Mouse (Mus musculus) limb, embryonic 13.5 days (tissue): ENCODE data around the gene 1700029H14Rik. TPM values are rescaled to one million over a fixed set of nuclear protein-coding genes. Genes with fewer than 3 reads are reported as not detected.

ENCODE experiments used
- polyA plus RNA-seq: library from polyadenylated mRNA; unstranded; fragments of >200 nt; fragmentation: Nextera tagmentation; extraction: Ambion mirVana; gene quantifications from 2 replicates; pipeline ENCODE4 v1.2.1, GENCODE M21; 2015

1700029H14Rik gene
- polyA plus RNA-seq, 1 experiment from 2014 or later, result not detected

Other genes starting within 250 kb of the 1700029H14Rik start
- gene Tfdp1, start 223.7 kb downstream of the 1700029H14Rik start, polyA plus RNA-seq, result 157 and 161 TPM in 2 replicates
- not detected in 2 replicates for gene Atp4b, start 165.6 kb downstream of the 1700029H14Rik start, polyA plus RNA-seq
- 0.01 TPM in 1 of 2 replicates, not detected in the other for gene Grk1, start 157.4 kb downstream of the 1700029H14Rik start, polyA plus RNA-seq
- gene Tmem255b, start 127.3 kb downstream of the 1700029H14Rik start, polyA plus RNA-seq, result 0.28 and 0.29 TPM in 2 replicates
- gene Gas6, start 68.0 kb downstream of the 1700029H14Rik start, polyA plus RNA-seq, result 19.3 and 19.9 TPM in 2 replicates
- 20.5 and 25.3 TPM in 2 replicates for gene Rasa3, start 115.1 kb upstream of the 1700029H14Rik start, polyA plus RNA-seq
- not detected in 2 replicates for gene Cfap97d2, start 143.4 kb upstream of the 1700029H14Rik start, polyA plus RNA-seq
- 242 and 249 TPM in 2 replicates for gene Cdc16, start 195.2 kb upstream of the 1700029H14Rik start, polyA plus RNA-seq
- 43.4 and 47.0 TPM in 2 replicates for gene Upf3a, start 223.2 kb upstream of the 1700029H14Rik start, polyA plus RNA-seq